Mouse (Mus musculus) stomach, embryonic 15.5 days (tissue): Measurements from ENCODE around the gene Gm6096. TPM values are rescaled to one million over a fixed set of nuclear protein-coding genes. Genes with fewer than 3 reads are reported as not detected.

ENCODE experiments used
- ATAC-seq: fragments of 200-750 bp; cut with Nextera tagmentation; 2 replicates; pipeline ENCODE4 v1.8.0; 2017; ENCODE audit warnings: low read depth, moderate number of reproducible peaks, moderate TSS enrichment; ENCODE audit not compliant: insufficient read depth, low FRiP score
- H3K27ac ChIP-seq: fragments of 300-500 bp; sonication (generic); 2 replicates; pipeline ENCODE4 v1.5.1; 2015; ENCODE audit warnings: mild to moderate bottlenecking, inconsistent platforms
- H3K27me3 ChIP-seq: fragments of 300-500 bp; sonication (generic); replicated peaks from 2 replicates; pipeline ENCODE4 v1.6.1; 2015; ENCODE audit warnings: inconsistent platforms
- H3K36me3 ChIP-seq: fragments of 300-500 bp; sonication (generic); 2 replicates; pipeline ENCODE4 v1.6.1; 2015; ENCODE audit warnings: inconsistent platforms
- H3K4me1 ChIP-seq: fragments of 300-500 bp; sonication (generic); 2 replicates; pipeline ENCODE4 v1.6.1; 2015; ENCODE audit warnings: inconsistent platforms
- H3K4me2 ChIP-seq: fragments of 300-500 bp; sonication (generic); 2 replicates; pipeline ENCODE4 v1.6.1; 2015; ENCODE audit warnings: mild to moderate bottlenecking, inconsistent platforms
- H3K4me3 ChIP-seq: fragments of 300-500 bp; sonication (generic); replicated peaks from 2 replicates; pipeline ENCODE4 v1.5.1; 2015; ENCODE audit warnings: inconsistent platforms
- H3K9ac ChIP-seq: fragments of 300-500 bp; sonication (generic); 2 replicates; pipeline ENCODE4 v1.6.1; 2015; ENCODE audit warnings: inconsistent platforms
- H3K9me3 ChIP-seq: fragments of 300-500 bp; sonication (generic); 2 replicates; pipeline ENCODE4 v1.6.1; 2016; ENCODE audit warnings: inconsistent platforms
- WGBS: fragments of 180-500 bp; shearing (Covaris S2); methylation state at CpG from one replicate; pipeline ENCODE4 v1.1.7; 2015; 5-methylcytosine and 5-hydroxymethylcytosine counted together
- polyA plus RNA-seq: library from polyadenylated mRNA; unstranded; fragments of >200 nt; fragmentation: Nextera tagmentation; extraction: Ambion mirVana; gene quantifications from 2 replicates; pipeline ENCODE4 v1.2.1, GENCODE M21; 2015

Gene Gm6096
- polyA plus RNA-seq, 1 experiment from 2014 or later = not detected

DNA sequence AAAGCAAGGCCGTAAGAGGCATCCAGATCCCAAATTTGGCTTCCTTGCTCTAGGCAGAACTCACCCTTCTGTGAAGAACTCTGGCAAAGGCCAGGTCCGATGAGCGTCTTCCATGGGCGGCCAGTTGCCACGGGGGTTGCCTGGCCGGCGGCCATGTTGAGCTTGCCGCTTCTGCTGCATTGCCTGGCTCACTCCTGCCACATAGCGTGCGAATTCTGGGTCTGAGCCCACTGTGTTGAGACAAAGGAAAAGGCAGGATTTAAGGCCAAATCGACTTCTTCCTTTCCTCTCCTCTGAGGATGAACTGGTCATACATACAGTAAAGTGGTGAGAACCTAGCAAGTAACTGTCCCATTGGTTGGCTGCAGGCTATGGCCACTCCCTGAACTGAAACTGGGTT is 8.7 kb upstream of the Gm6096 start:
- Histone ChIP-seq H3K4me3 (no peak overlapping the region), H3K36me3 (peaks cover 58% of the 10 kb centered on the region)
- WGBS = 94% methylated on average over 11 of the region's 11 CpGs

DNA sequence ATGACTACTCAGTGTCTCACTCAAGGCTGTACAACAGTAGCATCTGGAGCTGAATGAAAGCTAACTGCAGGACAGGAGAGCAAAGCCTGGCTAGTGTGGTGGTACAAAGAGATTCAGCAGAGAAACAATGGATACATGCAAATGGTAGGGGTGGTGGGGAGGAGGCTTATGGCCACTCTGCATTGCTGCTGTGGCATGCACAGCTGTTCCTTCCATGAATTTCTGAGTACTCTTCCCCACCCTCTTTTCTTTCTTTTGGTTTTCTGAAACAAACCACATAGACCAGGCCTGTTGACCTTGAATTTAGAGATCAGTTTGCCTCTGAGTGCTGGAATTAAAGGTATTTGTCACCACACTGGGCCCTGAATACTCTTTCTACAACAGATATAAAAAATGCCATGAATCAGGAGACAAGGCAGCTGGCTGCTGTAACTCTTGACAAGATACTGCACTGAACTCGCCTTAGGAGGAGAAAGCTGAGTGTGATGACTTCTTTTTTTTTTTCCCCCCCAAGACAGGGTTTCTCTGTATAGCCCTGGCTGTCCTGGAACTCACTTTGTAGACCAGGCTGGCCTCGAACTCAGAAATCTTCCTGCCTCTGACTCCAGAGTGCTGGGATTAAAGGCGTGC is 3.9 kb upstream of the Gm6096 start:
- Histone ChIP-seq H3K27ac (no peak overlapping the region), H3K4me2 (no peak overlapping the region), H3K36me3 (peaks cover 53% of the 10 kb centered on the region), H3K9ac (no peak overlapping the region), H3K4me3 (no peak overlapping the region), H3K9me3 (no peaks in the 10 kb centered on the region), H3K27me3 (no peaks in the 10 kb centered on the region), H3K4me1 (no peaks in the 10 kb centered on the region)
- no peak for ATAC-seq
- 81% methylated on average over 3 of the region's 3 CpGs for WGBS

More for the DNA sequence above, 8.7 kb upstream of the Gm6096 start:
- H3K27me3 ChIP-seq = no peaks in the 10 kb centered on the region
- no peak for ATAC-seq
- no peaks in the 10 kb centered on the region for H3K4me1 ChIP-seq
- H3K4me2 ChIP-seq = no peak overlapping the region
- no peak overlapping the region for H3K27ac ChIP-seq
- no peak overlapping the region for H3K9ac ChIP-seq
- H3K9me3 ChIP-seq = no peaks in the 10 kb centered on the region

DNA sequence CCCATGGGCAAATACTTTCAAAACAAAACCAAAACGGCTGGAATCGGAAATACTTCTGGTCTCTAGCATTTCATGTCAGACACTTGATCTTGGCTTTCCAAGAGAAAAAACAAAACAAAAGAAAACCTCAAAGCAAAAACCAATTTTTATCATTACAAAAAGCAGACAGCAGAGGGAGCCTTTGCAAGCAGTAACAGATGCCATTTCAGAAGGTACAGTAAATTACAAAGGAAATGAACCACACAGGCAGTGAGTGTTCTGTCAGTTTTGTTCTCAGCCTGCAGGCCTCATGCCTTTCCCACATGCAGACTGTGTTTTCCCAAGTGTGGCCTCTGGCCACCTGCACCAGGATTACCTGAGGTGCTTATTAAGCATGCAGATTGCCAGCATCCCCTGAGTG is 1.2 kb downstream of the Gm6096 start:
- Histone ChIP-seq H3K4me2 (no peak overlapping the region), H3K9ac (no peak overlapping the region), H3K27ac (no peak overlapping the region), H3K27me3 (no peaks in the 10 kb centered on the region), H3K4me3 (no peak overlapping the region), H3K36me3 (peaks cover 37% of the 10 kb centered on the region), H3K9me3 (no peaks in the 10 kb centered on the region), H3K4me1 (no peaks in the 10 kb centered on the region)
- 88% methylated on average over 2 of the region's 2 CpGs for WGBS
- ATAC-seq = no peak

DNA sequence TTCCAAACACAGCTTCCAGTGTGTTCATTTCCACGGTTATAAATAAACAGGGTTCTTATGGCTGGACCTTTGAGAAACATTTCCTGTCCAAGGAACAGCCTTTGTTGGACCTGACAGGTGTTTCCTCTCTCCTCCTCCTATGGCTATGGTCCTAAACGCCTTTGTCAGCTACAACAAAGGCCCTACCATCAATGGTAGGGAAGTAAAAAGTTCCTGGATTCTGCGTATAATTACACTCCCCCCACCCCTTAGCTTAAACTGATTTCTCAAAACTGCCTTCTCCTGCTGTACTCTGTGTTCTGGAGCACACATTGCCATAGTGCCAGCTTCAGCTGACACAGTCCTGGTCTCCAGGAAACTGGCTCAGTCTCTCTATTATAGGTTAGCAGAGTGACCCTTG is 4.3 kb downstream of the Gm6096 start:
- WGBS = 53% methylated on average over 3 of the region's 3 CpGs
- Histone ChIP-seq H3K4me2 (no peak overlapping the region), H3K4me1 (no peaks in the 10 kb centered on the region), H3K9me3 (no peaks in the 10 kb centered on the region), H3K4me3 (no peak overlapping the region), H3K27ac (peak overlapping the region; percentile 7; the same call in 1 of the 2 replicates), H3K27me3 (no peaks in the 10 kb centered on the region), H3K36me3 (peaks cover 33% of the 10 kb centered on the region), H3K9ac (no peak overlapping the region)
- ATAC-seq = no peak

DNA sequence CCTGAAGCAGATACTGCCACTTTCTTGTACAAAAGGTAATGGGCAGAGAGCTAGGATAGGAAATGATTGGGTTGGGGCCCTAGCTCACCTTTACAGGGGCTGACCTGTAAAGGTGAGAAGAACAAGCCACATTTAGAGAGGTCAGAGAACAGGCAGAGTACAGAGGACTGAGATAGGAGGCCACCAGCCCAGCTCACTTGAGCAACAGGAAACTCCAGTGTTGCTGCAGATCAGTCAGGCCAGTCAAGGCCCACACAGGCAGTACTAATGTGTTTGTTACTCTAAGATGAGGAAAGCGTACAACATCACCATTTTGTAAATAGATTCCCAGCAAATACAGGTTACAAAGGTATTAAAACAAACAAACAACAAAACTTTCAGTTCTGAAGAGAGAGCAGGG is 5.1 kb downstream of the Gm6096 start:
- H3K27me3 ChIP-seq = no peaks in the 10 kb centered on the region
- no peaks in the 10 kb centered on the region for H3K4me1 ChIP-seq
- ATAC-seq = no peak
- H3K9me3 ChIP-seq = no peaks in the 10 kb centered on the region
- no peak overlapping the region for H3K4me2 ChIP-seq
- no peak overlapping the region for H3K9ac ChIP-seq
- 79% methylated on average over 1 of the region's 1 CpGs for WGBS
- peaks cover 31% of the 10 kb centered on the region for H3K36me3 ChIP-seq
- no peak overlapping the region for H3K4me3 ChIP-seq
- H3K27ac ChIP-seq = no peak overlapping the region

DNA sequence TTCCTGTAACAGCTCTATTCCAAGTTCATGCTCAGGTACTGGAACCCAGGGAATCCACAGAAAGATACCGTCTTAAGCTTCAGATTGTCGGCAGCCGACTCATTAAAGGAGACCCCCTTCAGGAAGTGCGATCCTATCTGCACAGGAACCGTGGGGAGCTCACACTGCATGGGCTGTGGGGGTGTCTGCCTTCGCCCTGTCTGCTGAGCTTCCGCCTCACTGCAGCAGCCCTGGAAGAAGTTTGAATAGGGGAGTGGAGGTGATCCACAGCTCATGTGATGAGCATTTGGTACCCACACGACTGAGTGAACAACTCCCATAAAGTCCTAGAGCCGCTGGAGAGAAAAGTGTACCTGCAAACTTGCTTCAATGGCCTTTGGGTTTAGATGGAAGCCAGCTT is 6.4 kb downstream of the Gm6096 start:
- no peak overlapping the region for H3K27ac ChIP-seq
- H3K4me1 ChIP-seq = no peaks in the 10 kb centered on the region
- no peak overlapping the region for H3K9ac ChIP-seq
- H3K4me2 ChIP-seq = no peak overlapping the region
- ATAC-seq = no peak
- no peaks in the 10 kb centered on the region for H3K27me3 ChIP-seq
- H3K4me3 ChIP-seq = no peak overlapping the region
- H3K36me3 ChIP-seq = peaks cover 27% of the 10 kb centered on the region
- no peaks in the 10 kb centered on the region for H3K9me3 ChIP-seq
- 80% methylated on average over 9 of the region's 9 CpGs for WGBS

DNA sequence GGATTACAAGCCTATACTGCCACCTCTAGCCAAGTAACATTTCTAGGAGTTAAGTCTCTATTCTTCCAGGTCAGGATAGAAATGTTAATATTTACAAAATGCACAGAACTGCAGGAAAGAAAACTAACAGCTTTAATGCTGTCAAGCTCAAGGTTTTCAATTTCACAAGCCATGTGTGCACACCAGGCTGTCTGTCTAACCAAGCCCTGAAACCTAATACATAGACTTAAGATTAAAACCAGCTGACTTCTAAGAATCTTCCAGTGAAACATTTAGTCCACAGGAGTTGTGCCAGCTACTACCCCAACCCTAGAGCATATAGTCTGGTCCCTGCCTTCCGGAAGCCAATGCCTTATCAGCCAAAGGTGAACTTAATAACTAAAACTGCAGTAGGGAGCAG is 7.6 kb downstream of the Gm6096 start:
- no peaks in the 10 kb centered on the region for H3K4me1 ChIP-seq
- WGBS = 83% methylated on average over 1 of the region's 1 CpGs
- H3K27ac ChIP-seq = no peak overlapping the region
- no peaks in the 10 kb centered on the region for H3K27me3 ChIP-seq
- H3K4me2 ChIP-seq = no peak overlapping the region
- ATAC-seq = no peak
- H3K36me3 ChIP-seq = peaks cover 23% of the 10 kb centered on the region
- H3K9ac ChIP-seq = no peak overlapping the region
- H3K4me3 ChIP-seq = no peak overlapping the region
- no peaks in the 10 kb centered on the region for H3K9me3 ChIP-seq

DNA sequence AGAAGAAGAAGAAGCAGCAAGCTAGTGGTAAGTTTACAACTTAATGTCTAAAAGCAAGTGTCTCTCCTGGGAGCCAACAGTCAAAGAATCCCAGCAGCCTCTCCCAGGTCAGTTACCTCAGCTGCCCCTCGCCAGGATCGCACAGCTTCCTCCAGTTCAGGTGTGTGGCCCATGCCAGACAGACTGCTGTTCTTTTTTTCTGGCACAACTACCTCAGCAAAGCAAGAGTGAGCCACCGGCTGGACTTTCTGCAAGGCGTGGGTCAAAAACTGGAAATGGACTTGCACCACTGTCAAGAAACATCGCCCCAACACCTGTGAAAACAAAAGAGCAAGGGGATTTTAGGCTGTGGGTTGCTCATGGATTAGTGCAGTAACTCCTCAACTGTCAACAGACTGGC is 12.6 kb downstream of the Gm6096 start:
- WGBS = 91% methylated on average over 5 of the region's 5 CpGs
- no peak for ATAC-seq
- H3K9me3 ChIP-seq = no peaks in the 10 kb centered on the region

DNA sequence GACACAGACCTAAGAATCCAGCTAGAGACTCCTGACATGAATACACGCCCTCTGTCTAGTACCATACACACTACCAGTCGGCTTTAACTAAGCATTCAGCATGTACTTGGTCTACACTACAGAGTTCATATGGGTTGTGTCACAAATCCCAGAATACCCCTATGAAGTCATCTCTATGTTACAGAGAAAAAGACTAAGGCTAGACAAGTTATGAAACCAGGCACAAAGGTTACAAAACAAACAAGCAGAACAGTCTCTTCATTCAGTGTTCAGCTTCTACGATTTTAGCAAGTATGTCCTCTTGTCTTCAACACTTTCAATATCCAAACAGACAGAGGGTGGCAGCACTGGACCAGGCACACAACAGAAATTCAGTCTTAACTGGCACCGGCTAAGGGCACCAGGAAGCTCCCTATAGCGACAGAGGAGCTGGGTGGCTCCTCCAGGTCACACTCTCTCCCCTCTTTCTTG is 15.1 kb downstream of the Gm6096 start:
- H3K4me2 ChIP-seq = no peak overlapping the region
- WGBS = 55% methylated on average over 5 of the region's 5 CpGs
- no peaks in the 10 kb centered on the region for H3K9me3 ChIP-seq
- no peaks in the 10 kb centered on the region for H3K27me3 ChIP-seq
- no peak overlapping the region for H3K27ac ChIP-seq
- H3K4me3 ChIP-seq = no peak overlapping the region
- H3K9ac ChIP-seq = no peak overlapping the region
- no peak for ATAC-seq
- H3K4me1 ChIP-seq = no peaks in the 10 kb centered on the region
- H3K36me3 ChIP-seq = 0 out of 2 replicates have a peak, but pooled peaks cover 3% of the 10 kb centered on the region

More for the DNA sequence above, 12.6 kb downstream of the Gm6096 start:
- Histone ChIP-seq H3K27me3 (no peaks in the 10 kb centered on the region), H3K4me1 (no peaks in the 10 kb centered on the region), H3K4me2 (no peak overlapping the region), H3K4me3 (no peak overlapping the region), H3K36me3 (0 out of 2 replicates have a peak, but pooled peaks cover 7% of the 10 kb centered on the region), H3K27ac (no peak overlapping the region), H3K9ac (no peak overlapping the region)

DNA sequence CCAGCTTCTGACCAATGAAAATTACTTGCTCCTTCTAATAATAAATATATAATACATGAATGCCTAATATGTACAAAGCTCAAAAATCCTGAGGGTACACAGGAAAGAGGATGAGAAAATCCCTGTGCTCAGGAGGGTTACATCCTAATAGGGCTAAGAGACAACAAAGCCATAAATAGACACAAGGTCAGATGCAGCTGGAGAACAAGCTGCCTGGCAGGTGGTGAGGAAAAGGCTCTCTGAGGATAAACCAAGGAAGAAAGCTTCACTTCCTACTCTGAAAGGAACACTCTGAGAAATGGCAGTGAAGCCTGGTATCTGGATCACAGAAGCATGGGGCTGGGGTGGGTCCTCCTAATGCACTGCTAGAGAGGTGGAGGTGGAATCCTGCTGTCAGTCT is 15.6 kb downstream of the Gm6096 start:
- H3K36me3 ChIP-seq = 0 out of 2 replicates have a peak, but pooled peaks cover 3% of the 10 kb centered on the region
- no peak overlapping the region for H3K9ac ChIP-seq
- no peak for ATAC-seq
- H3K4me1 ChIP-seq = no peaks in the 10 kb centered on the region
- no peak overlapping the region for H3K4me2 ChIP-seq
- H3K27me3 ChIP-seq = no peaks in the 10 kb centered on the region
- H3K4me3 ChIP-seq = no peak overlapping the region
- H3K9me3 ChIP-seq = no peaks in the 10 kb centered on the region
- no peak overlapping the region for H3K27ac ChIP-seq

DNA sequence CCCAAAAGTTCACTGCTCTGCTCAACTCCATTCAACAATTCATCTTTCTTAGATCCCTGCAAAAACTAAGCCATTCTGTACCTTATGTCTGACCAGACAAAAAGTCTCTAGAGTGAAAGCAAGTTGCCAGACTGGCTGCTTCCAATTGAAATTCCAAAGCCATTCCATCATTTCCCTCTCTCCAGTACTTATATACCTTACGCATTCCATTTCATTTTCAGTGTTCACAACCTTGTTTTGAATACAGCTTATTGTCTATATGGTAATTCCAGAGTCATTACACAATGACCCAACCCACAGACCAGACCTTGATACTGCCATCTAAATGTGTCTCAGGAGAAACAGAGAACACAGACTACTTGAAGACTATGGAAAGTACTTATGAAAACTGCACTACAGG is 17.6 kb downstream of the Gm6096 start:
- Histone ChIP-seq H3K9me3 (no peaks in the 10 kb centered on the region), H3K4me1 (no peaks in the 10 kb centered on the region), H3K9ac (no peak overlapping the region), H3K4me3 (no peak overlapping the region), H3K4me2 (no peak overlapping the region), H3K27me3 (no peaks in the 10 kb centered on the region), H3K27ac (no peak overlapping the region), H3K36me3 (no peaks in the 10 kb centered on the region)
- no peak for ATAC-seq
- WGBS = 55% methylated on average over 1 of the region's 1 CpGs

DNA sequence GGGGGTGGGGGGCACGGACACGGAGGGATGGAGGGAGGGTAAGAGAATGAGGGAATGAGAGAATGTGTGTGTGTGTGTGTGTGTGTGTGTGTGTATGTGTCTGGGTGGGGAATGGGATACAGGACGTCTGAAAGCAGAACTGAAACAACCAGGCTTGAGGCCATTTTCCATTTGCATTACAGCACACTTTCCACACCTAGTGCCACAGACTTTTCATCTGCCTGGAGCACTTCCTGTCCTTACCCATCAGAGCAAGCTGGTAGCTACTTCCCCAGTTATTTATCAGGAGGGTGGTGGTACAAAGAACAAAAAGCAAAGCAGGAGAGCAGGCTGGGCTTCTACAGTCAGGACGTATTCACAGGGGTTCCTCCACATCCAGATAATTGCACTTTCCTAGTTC is 21.6 kb downstream of the Gm6096 start:
- WGBS = 71% methylated on average over 4 of the region's 4 CpGs
- Histone ChIP-seq H3K27ac (no peak overlapping the region), H3K27me3 (no peaks in the 10 kb centered on the region), H3K36me3 (no peaks in the 10 kb centered on the region), H3K9me3 (no peaks in the 10 kb centered on the region), H3K9ac (no peak overlapping the region), H3K4me2 (no peak overlapping the region), H3K4me1 (no peaks in the 10 kb centered on the region), H3K4me3 (no peak overlapping the region)
- ATAC-seq = no peak

DNA sequence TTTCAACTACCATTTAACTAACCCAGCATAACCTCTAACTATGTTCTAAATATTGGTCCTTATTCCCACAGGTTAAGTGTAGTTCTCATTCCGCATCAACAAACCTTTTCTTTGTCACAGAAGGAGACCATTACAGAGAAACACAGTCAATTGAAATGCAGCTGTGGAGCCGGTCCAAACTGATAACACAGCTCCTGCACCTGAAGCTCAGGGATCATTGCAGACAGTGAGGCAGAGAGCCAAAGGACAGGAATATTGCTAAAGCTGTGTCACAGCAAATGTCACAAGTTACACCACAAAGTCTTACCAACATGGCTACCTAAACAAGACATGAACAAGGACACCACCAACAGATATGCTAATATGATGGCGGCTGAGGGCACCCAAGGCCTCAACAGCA is 25.2 kb downstream of the Gm6096 start:
- no peak for ATAC-seq
- WGBS = 93% methylated on average over 3 of the region's 3 CpGs

More for the DNA sequence above, 25.2 kb downstream of the Gm6096 start:
- Histone ChIP-seq H3K4me2 (no peak overlapping the region), H3K27me3 (no peaks in the 10 kb centered on the region), H3K9me3 (no peaks in the 10 kb centered on the region), H3K9ac (no peak overlapping the region), H3K4me1 (no peaks in the 10 kb centered on the region), H3K27ac (no peak overlapping the region), H3K4me3 (no peak overlapping the region), H3K36me3 (no peaks in the 10 kb centered on the region)
